Mouse (Mus musculus): ENCODE data around the gene 4931408C20Rik. TPM values are rescaled to one million over a fixed set of nuclear protein-coding genes. Genes with fewer than 3 reads are reported as not detected.

The 4931408C20Rik gene
- total RNA-seq (2023), result 1 to 10 TPM; 3.6 to 4.6 TPM

GRCm38 (mm10) chr1:26686842-26687760, at the start of gene 4931408C20Rik:
Gene 4931408C20Rik (minus strand): TSS chr1:26687460.

